Mouse (Mus musculus): ENCODE results near the gene Rnf135. TPM values are rescaled to one million over a fixed set of nuclear protein-coding genes. Genes with fewer than 3 reads are reported as not detected.

Gene Rnf135
- total and polyA plus RNA-seq, 3 experiments: 10.9 to 12.4 (median 11.3) TPM

- no peaks in the 10 kb centered on the region for H3K9me3 ChIP-seq (replicated peaks; ENCODE audit: low read length)
- H3K27ac ChIP-seq (ENCODE audit: insufficient read depth, low read depth): no peak overlapping the region
- H3K27me3 ChIP-seq (replicated peaks): no peaks in the 10 kb centered on the region
- TF ChIP-seq POLR2A (IDR thresholded peaks at IDR 0.05; ENCODE audit: low read depth, low read length) (no peak), CHD2 (IDR thresholded peaks at IDR 0.05; ENCODE audit: low read length) (no peak), TCF12 (IDR thresholded peaks at IDR 0.05; ENCODE audit: low read depth, low read length) (no peak), TBP (conservative IDR thresholded peaks at IDR 0.05; ENCODE audit: low read depth, low read length) (no peak), PAX5 (IDR thresholded peaks at IDR 0.05; ENCODE audit: low read length) (no peak), KAT2A (IDR thresholded peaks at IDR 0.05; ENCODE audit: insufficient replicate concordance, low read length) (no peak), GABPA (IDR thresholded peaks at IDR 0.05; ENCODE audit: insufficient replicate concordance, low read depth, low read length) (no peak), NRF1 (IDR thresholded peaks at IDR 0.05; ENCODE audit: low read depth, low read length) (no peak), CHD1 (IDR thresholded peaks at IDR 0.05; ENCODE audit: low read depth, low read length) (no peak), EP300 (IDR thresholded peaks at IDR 0.05; ENCODE audit: low read length) (no peak), HCFC1 (IDR thresholded peaks at IDR 0.05; ENCODE audit: low read depth, low read length) (no peak), RAD21 (IDR thresholded peaks at IDR 0.05; ENCODE audit: low read depth, low read length) (no peak)
- H3K36me3 ChIP-seq (replicated peaks in 1 of 2; ENCODE audit: control insufficient read depth in 1 of 2, insufficient read depth in 1 of 2, low read length in 1 of 2): no peaks in the 10 kb centered on the region
- H3K4me1 ChIP-seq (ENCODE audit: control insufficient read depth in 1 of 2, insufficient read depth in 2 of 2): peaks cover 0 to 6% of the 10 kb centered on the region in 2 experiments; a peak in 2 of 4 replicates
- in situ Hi-C loops (cut with MboI; ENCODE audit: low pct_ligation_motif_present, low pct_unique_long_range_greater_than_20kb, low sequenced_read_pairs) (no loop called here), dilution Hi-C loops (cut with MboI; ENCODE audit: extremely low pct_ligation_motif_present, extremely low pct_unique_long_range_greater_than_20kb, low sequenced_read_pairs) (no loop called here)
- no peak for DNase-seq (ENCODE audit: extremely low read depth)
- H3K4me3 ChIP-seq (replicated peaks in 1 of 3; ENCODE audit: low read depth in 2 of 3, low read length in 2 of 3, poor library complexity in 1 of 3): no peak overlapping the region
- no peak overlapping the region for H3K4me2 ChIP-seq (ENCODE audit: insufficient read depth, low read depth, poor library complexity, severe bottlenecking)
- H3K79me2 ChIP-seq (replicated peaks; ENCODE audit: control insufficient read depth, extremely low read depth, insufficient read depth, poor library complexity, severe bottlenecking): peaks cover 6% of the 10 kb centered on the region
- H3K9ac ChIP-seq (ENCODE audit: insufficient read depth, low read depth): no peak overlapping the region
Measured at GRCm38 (mm10) chr11:80204941-80205340, 21.3 kb downstream of the Rnf135 start.

- H3K36me3 ChIP-seq (replicated peaks in 1 of 2; ENCODE audit: control insufficient read depth in 1 of 2, insufficient read depth in 1 of 2, low read length in 1 of 2): peaks cover 5 to 18% of the 10 kb centered on the region in 2 experiments
- H3K27ac ChIP-seq (ENCODE audit: insufficient read depth, low read depth): no peak overlapping the region
- peaks cover 22% of the 10 kb centered on the region for H3K79me2 ChIP-seq (replicated peaks; ENCODE audit: control insufficient read depth, extremely low read depth, insufficient read depth, poor library complexity, severe bottlenecking)
- no peaks in the 10 kb centered on the region for H3K27me3 ChIP-seq (replicated peaks)
- in situ Hi-C loops (cut with MboI; ENCODE audit: low pct_ligation_motif_present, low pct_unique_long_range_greater_than_20kb, low sequenced_read_pairs) (no loop called here), dilution Hi-C loops (cut with MboI; ENCODE audit: extremely low pct_ligation_motif_present, extremely low pct_unique_long_range_greater_than_20kb, low sequenced_read_pairs) (no loop called here)
- H3K4me3 ChIP-seq (replicated peaks in 1 of 3; ENCODE audit: low read depth in 2 of 3, low read length in 2 of 3, poor library complexity in 1 of 3): peak overlapping the region in 1 of 3 experiments; percentile 100
- no peak for DNase-seq (ENCODE audit: extremely low read depth)
- H3K4me2 ChIP-seq (ENCODE audit: insufficient read depth, low read depth, poor library complexity, severe bottlenecking): no peak overlapping the region
- H3K4me1 ChIP-seq (ENCODE audit: control insufficient read depth in 1 of 2, insufficient read depth in 2 of 2): peaks cover 2 to 29% of the 10 kb centered on the region in 2 experiments; a peak in 3 of 4 replicates
- TF ChIP-seq POLR2AphosphoS2 (IDR thresholded peaks at IDR 0.05; ENCODE audit: low read depth, low read length) (no peak), MEF2A (IDR thresholded peaks at IDR 0.05; ENCODE audit: borderline replicate concordance, low read depth, low read length) (no peak), ZNF384 (IDR thresholded peaks at IDR 0.05; ENCODE audit: low read depth, low read length) (no peak), PAX5 (IDR thresholded peaks at IDR 0.05; ENCODE audit: low read length) (no peak), SIN3A (IDR thresholded peaks at IDR 0.05; ENCODE audit: low read length) (no peak), POLR2A (IDR thresholded peaks at IDR 0.05; ENCODE audit: low read depth, low read length) (no peak), MAFK (IDR thresholded peaks at IDR 0.05; ENCODE audit: insufficient replicate concordance, low read length) (no peak), TCF12 (IDR thresholded peaks at IDR 0.05; ENCODE audit: low read depth, low read length) (no peak)
- no peaks in the 10 kb centered on the region for H3K9me3 ChIP-seq (replicated peaks; ENCODE audit: low read length)
- no peak overlapping the region for H3K9ac ChIP-seq (ENCODE audit: insufficient read depth, low read depth)
Measured at GRCm38 (mm10) chr11:80208465-80208859, 24.8 kb downstream of the Rnf135 start.

Measured in CH12.LX (cell line).